Mouse (Mus musculus) midbrain, embryonic 14.5 days (tissue): Measurements from ENCODE around the gene Socs4. TPM values are rescaled to one million over a fixed set of nuclear protein-coding genes. Genes with fewer than 3 reads are reported as not detected.
A peak's percentile ranks its signal among the peaks of the same experiment; 100 is the strongest.

Source experiments
- ATAC-seq: fragments of 200-750 bp; cut with Nextera tagmentation; 2 replicates; pipeline ENCODE4 v1.8.0; 2017; ENCODE audit warnings: moderate number of reproducible peaks, moderate library complexity; ENCODE audit not compliant: low FRiP score, low TSS enrichment
- DNase-seq: peaks from one replicate; pipeline ENCODE4 v3.0.0-alpha.2; 2015
- H3K27ac ChIP-seq: fragments of 300-500 bp; sonication (generic); replicated peaks from 2 replicates; pipeline ENCODE4 v1.5.1; 2014; ENCODE audit warnings: mild to moderate bottlenecking, low read depth, low read length, moderate library complexity
- H3K27me3 ChIP-seq: fragments of 300-500 bp; sonication (generic); 2 replicates; pipeline ENCODE4 v1.6.1; 2014; ENCODE audit warnings: low read length, control low read depth, mixed read lengths; ENCODE audit not compliant: control insufficient read depth, insufficient read depth
- H3K36me3 ChIP-seq: fragments of 300-500 bp; sonication (generic); 2 replicates; pipeline ENCODE4 v1.6.1; 2014; ENCODE audit warnings: low read length, control low read depth; ENCODE audit not compliant: control insufficient read depth, insufficient read depth
- H3K4me1 ChIP-seq: fragments of 300-500 bp; sonication (generic); 2 replicates; pipeline ENCODE4 v1.6.1; 2014; ENCODE audit warnings: mild to moderate bottlenecking, antibody characterized with exemption, low read length, control low read depth; ENCODE audit not compliant: control insufficient read depth, insufficient read depth
- H3K4me2 ChIP-seq: fragments of 300-500 bp; sonication (generic); 2 replicates; pipeline ENCODE4 v1.6.1; 2014; ENCODE audit warnings: mild to moderate bottlenecking, low read length, moderate library complexity
- H3K4me3 ChIP-seq: fragments of 300-500 bp; sonication (generic); replicated peaks from 2 replicates; pipeline ENCODE4 v1.5.1; 2014; ENCODE audit warnings: low read depth, low read length
- H3K9ac ChIP-seq: fragments of 300-500 bp; sonication (generic); replicated peaks from 2 replicates; pipeline ENCODE4 v1.6.1; 2014; ENCODE audit warnings: mild to moderate bottlenecking, low read length, moderate library complexity
- H3K9me3 ChIP-seq: fragments of 300-500 bp; sonication (generic); 2 replicates; pipeline ENCODE4 v1.6.1; 2016; ENCODE audit warnings: low read length, control low read depth, mixed read lengths; ENCODE audit not compliant: control insufficient read depth
- WGBS: fragments of 180-500 bp; shearing (Covaris S2); extraction: QIAGEN DNeasy Blood & Tissue Kit; methylation state at CpG from one replicate; pipeline ENCODE4 v1.1.7; 2014; 5-methylcytosine and 5-hydroxymethylcytosine counted together
- polyA plus RNA-seq: library from polyadenylated mRNA; unstranded; fragments of >200 nt; fragmentation: Nextera tagmentation; extraction: Ambion mirVana; gene quantifications from 2 replicates; pipeline ENCODE4 v1.2.1, GENCODE M21; 2014

Gene Socs4
- polyA plus RNA-seq, 1 experiment from 2014 or later: 4.8 TPM

- ATAC-seq: no peak
- H3K9ac ChIP-seq: no peak overlapping the region
Observed at GRCm38 (mm10) chr14:47296232-47296631, 19.5 kb downstream of the Socs4 start.

DNA sequence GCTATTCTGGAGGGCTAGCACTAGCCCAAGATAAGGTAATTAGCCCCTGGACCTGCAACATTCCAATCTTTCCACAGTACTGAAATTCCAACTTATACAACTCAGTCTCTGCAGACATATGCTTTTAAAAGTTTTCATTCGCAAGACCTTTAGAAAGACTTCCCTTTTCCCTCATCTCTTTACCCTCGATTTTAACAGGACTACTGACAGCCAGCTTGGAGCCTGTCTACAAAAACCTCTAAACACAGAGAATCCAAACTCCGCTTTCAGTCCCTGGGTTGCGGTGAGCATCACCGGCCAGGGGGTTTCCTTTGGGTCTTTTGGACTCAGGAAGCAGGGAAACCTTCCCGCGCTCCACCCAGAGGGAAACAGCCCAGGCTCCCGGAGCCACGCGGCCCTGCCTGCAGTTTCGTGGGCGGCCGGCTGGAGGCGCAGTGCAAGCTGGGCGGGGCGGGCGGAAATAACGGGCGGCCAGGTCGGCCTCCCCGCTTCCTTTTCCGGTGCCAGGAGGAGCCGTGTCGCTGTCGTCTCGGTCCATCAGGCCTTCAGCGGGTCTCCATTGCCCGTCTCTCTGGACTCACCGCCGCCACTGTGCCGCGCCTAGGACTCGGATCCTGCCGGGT lies 21.2 kb downstream of the Socs4 start, which contains the start of gene Mapk1ip1l:
TSS of gene Mapk1ip1l (plus strand) at position 482 of the 623 bp plus-strand sequence.
- Histone ChIP-seq H3K9me3 (no peaks in the 10 kb centered on the region), H3K36me3 (no peaks in the 10 kb centered on the region), H3K9ac (peak within 1 kb of the TSS; percentile 99), H3K4me2 (peak within 1 kb of the TSS; percentile 91), H3K4me3 (peak within 1 kb of the TSS; percentile 92), H3K27me3 (no peaks in the 10 kb centered on the region), H3K4me1 (peaks cover 20% of the 10 kb centered on the region), H3K27ac (peak within 1 kb of the TSS; percentile 97)
- ATAC-seq (peak; percentile 91), DNase-seq (peak; percentile 94)
- WGBS: 3% methylated on average over 34 of the region's 34 CpGs

More at GRCm38 (mm10) chr14:47296232-47296631, 19.5 kb downstream of the Socs4 start:
- Histone ChIP-seq H3K27me3 (no peaks in the 10 kb centered on the region), H3K36me3 (no peaks in the 10 kb centered on the region), H3K4me2 (no peak overlapping the region), H3K9me3 (no peaks in the 10 kb centered on the region), H3K27ac (no peak overlapping the region), H3K4me3 (no peak overlapping the region), H3K4me1 (peaks cover 20% of the 10 kb centered on the region)
- no peak for DNase-seq
- 82% methylated on average over 2 of the region's 2 CpGs for WGBS

DNA sequence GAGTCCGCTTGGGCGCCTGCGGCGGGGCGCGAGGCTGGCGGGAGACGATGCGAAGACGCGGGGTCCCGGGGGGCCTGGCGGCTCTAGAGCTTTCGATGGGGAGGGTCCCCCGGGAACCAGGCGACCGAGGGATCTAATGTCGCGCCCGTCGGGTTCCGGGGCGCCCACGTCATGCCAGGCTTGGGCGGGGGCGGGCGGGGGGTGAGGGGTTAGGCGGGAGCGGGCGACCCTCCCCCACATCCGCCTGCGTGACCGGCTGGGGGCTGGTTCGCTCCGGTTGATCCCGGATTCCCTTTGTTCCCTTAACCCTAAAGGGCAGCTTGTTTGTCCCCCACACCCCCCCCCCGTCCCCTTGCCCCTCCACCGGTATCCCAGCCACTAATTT lies 21.7 kb downstream of the Socs4 start:
- peaks cover 20% of the 10 kb centered on the region for H3K4me1 ChIP-seq
- ATAC-seq (peak; percentile 87), DNase-seq (peak; percentile 79)

DNA sequence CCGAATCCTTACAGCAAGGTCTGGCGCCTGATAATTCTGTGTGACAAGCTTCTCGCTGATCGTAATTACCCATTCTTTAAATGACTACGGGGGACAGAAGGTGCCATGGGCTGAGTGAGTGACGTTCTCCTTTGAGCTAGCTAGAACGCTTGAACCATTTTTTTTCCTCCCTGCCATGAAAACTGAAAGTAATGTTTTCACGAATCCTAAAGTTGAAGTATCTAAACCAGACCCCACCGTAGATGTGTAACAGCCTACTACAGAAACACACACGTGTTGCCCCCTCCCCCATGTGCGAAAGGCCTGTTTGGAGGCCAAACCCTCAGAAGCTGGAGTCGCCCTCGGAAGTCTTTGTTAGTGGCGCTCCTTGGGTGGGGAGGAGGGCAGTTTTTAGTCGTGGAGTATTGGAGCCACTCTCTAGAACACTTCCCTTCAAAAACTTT lies 22.1 kb downstream of the Socs4 start:
- DNase-seq (peak; percentile 60), ATAC-seq (peak; percentile 31; the same call in 1 of the 2 replicates)
- Histone ChIP-seq H3K27ac (peak overlapping the region; percentile 97), H3K9ac (peak overlapping the region; percentile 99), H3K36me3 (no peaks in the 10 kb centered on the region), H3K4me1 (peaks cover 20% of the 10 kb centered on the region), H3K4me2 (peak overlapping the region; percentile 91), H3K27me3 (no peaks in the 10 kb centered on the region), H3K9me3 (no peaks in the 10 kb centered on the region), H3K4me3 (peak overlapping the region; percentile 92)
- WGBS: under 1% methylated on average over 15 of the region's 15 CpGs

More for the DNA sequence above, 21.7 kb downstream of the Socs4 start:
- Histone ChIP-seq H3K36me3 (no peaks in the 10 kb centered on the region), H3K9me3 (no peaks in the 10 kb centered on the region), H3K9ac (peak overlapping the region; percentile 99), H3K4me3 (peak overlapping the region; percentile 92), H3K27ac (peak overlapping the region; percentile 97), H3K4me2 (peak overlapping the region; percentile 91), H3K27me3 (no peaks in the 10 kb centered on the region)
- WGBS: under 1% methylated on average over 37 of the region's 38 CpGs

DNA sequence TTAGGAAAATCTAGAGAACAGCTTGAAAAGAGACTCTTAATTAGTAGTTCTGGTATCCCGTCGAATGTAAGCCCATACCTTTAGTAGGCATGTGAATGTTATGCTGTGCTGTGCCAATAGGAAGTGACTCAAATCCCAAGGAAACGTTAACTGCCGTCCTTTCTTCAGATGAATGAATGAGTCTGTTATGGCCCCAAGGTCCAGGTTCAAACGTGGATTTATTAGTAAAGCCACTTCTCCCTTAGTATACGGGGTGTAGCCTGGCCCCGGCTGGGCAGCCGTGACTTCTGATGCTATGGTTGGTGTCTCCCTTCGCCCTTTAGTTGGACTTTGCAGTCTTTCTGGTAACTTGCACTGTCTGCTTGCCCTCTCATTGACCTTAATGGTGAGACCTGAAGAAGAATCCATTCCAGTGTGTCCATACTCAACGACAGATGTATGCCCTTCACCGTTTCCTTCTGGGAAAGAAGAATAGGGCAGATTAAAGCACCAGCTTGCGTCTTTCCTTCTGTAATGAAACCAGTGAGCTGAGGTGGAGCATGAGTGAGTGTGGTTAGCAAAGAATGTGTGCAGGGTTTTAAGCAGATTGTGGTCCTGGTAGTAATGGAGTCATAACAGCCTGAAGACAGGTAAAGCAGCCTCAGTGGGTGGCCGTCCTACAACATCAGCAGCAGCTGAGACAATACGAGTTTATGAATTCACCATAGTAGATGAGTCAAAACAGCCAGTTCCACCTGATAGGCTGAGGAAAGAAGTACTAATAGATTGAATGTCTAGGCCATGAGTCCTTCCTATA lies 26.4 kb downstream of the Socs4 start:
- 91% methylated on average over 14 of the region's 14 CpGs for WGBS
- ATAC-seq: no peak

DNA sequence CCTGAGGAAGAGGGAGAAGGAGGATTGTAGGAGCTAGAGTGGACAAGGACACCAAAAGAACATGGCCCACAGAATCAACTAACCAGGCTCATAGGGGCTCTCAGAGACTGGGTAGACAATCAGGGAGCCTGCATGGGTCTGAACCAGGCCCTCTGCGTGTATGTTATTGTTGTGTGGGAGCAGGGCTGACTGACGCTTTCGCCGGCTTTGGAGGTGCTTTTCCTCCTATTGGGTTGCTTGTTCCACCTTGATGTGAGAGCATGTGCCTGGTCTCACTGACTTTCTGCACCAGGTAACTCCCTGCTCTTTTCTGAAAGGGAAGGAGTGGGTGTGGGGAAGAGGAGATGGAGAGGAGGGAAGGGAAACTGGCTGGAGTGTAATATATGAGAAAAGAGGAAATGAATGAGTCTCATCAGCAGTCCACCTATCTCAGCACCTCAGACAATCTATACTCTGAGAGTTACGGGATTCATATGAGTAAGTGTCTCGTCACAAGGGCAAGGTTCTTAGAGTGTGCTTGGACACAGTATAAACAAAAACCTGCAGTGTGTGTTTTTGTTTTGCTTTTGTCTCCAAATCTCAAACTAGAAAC lies 28.2 kb downstream of the Socs4 start:
- Histone ChIP-seq H3K27ac (no peak overlapping the region), H3K4me1 (peaks cover 8% of the 10 kb centered on the region), H3K27me3 (no peaks in the 10 kb centered on the region), H3K4me2 (no peak overlapping the region), H3K4me3 (no peak overlapping the region), H3K36me3 (peaks cover 12% of the 10 kb centered on the region), H3K9ac (no peak overlapping the region), H3K9me3 (no peaks in the 10 kb centered on the region)
- 95% methylated on average over 6 of the region's 6 CpGs for WGBS
- ATAC-seq (no peak), DNase-seq (no peak)

More for the DNA sequence above, 26.4 kb downstream of the Socs4 start:
- H3K27ac ChIP-seq: no peak overlapping the region
- H3K27me3 ChIP-seq: no peaks in the 10 kb centered on the region
- H3K36me3 ChIP-seq: no peaks in the 10 kb centered on the region
- no peak overlapping the region for H3K4me2 ChIP-seq
- peaks cover 16% of the 10 kb centered on the region for H3K4me1 ChIP-seq
- no peak overlapping the region for H3K4me3 ChIP-seq
- no peak overlapping the region for H3K9ac ChIP-seq
- H3K9me3 ChIP-seq: no peaks in the 10 kb centered on the region
- no peak for DNase-seq

DNA sequence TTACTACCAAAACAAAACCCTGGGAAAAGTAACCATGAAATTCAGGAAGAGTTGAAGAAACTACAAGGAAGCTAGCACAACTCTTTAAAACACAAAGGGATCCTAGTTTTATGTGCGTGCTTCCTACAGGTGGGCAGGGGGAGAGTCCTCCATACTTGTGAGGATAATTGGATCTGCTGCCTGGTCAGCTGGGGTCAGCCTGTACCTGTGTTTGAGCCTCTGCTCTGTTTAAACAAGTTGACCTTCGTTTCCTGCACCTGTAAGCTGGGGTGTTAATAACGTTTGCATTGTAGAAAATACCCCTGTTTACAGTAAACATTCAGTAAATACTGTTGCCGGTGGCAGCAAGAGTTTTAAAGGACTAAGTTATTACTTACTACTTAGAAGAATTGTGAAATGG lies 29.2 kb downstream of the Socs4 start:
- no peak overlapping the region for H3K9ac ChIP-seq
- DNase-seq (no peak), ATAC-seq (no peak)
- no peak overlapping the region for H3K4me3 ChIP-seq
- H3K9me3 ChIP-seq: no peaks in the 10 kb centered on the region
- H3K27ac ChIP-seq: no peak overlapping the region
- WGBS: 90% methylated on average over 4 of the region's 4 CpGs
- no peak overlapping the region for H3K4me2 ChIP-seq
- H3K4me1 ChIP-seq: no peaks in the 10 kb centered on the region
- H3K36me3 ChIP-seq: peaks cover 22% of the 10 kb centered on the region
- no peaks in the 10 kb centered on the region for H3K27me3 ChIP-seq

DNA sequence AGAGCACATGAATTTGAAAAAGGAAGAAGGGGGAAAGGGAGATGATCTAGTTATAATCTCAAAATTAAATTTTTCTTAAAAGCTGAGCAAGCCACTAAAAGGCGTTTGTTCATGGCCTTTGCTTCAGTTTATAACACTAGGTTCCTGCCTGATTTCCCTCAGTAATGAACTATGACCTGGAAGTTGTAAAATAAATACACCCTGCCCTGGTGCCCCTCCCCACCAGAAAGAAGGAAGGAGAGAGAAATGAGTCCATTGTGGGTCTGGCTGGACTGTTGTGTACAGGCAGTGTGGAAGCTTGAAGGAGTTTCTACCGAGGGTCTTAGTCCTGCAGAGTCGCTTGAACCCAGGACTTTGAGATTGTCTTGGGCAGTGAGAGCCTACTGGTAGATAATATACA lies 30.9 kb downstream of the Socs4 start:
- Histone ChIP-seq H3K4me2 (no peak overlapping the region), H3K9me3 (no peaks in the 10 kb centered on the region), H3K27ac (no peak overlapping the region), H3K27me3 (no peaks in the 10 kb centered on the region), H3K36me3 (peaks cover 38% of the 10 kb centered on the region), H3K9ac (no peak overlapping the region), H3K4me1 (no peaks in the 10 kb centered on the region), H3K4me3 (no peak overlapping the region)
- no peak for ATAC-seq
- WGBS: 92% methylated on average over 3 of the region's 3 CpGs
- no peak for DNase-seq
